Mouse (Mus musculus) neural tube, embryonic 11.5 days (tissue): ENCODE measurements at regions not wholly inside any gene's neighbourhood (a gene's known extent, or its start where the extent isn't known, plus 50 kb on each side); places are given as distances from the start of the nearest gene placed in this dataset.

ENCODE experiments used
- ATAC-seq: fragments of 200-750 bp; cut with Nextera tagmentation; 2 replicates; pipeline ENCODE4 v1.8.0; 2017; ENCODE audit warnings: moderate number of reproducible peaks, mild to moderate bottlenecking, moderate TSS enrichment, moderate library complexity; ENCODE audit not compliant: insufficient read depth, low FRiP score, low TSS enrichment
- DNase-seq: peaks from one replicate; pipeline ENCODE4 v3.0.0-alpha.2; 2015; ENCODE audit warnings: low spot score
- H3K27ac ChIP-seq: fragments of 300-500 bp; sonication (generic); 2 replicates; pipeline ENCODE4 v1.5.1; 2014; ENCODE audit warnings: low read depth, mild to moderate bottlenecking, low read length
- H3K27me3 ChIP-seq: fragments of 300-500 bp; sonication (generic); 2 replicates; pipeline ENCODE4 v1.6.1; 2014; ENCODE audit warnings: mild to moderate bottlenecking, low read length, mixed read lengths; ENCODE audit not compliant: control insufficient read depth, insufficient read depth
- H3K36me3 ChIP-seq: fragments of 300-500 bp; sonication (generic); 2 replicates; pipeline ENCODE4 v1.6.1; 2014; ENCODE audit warnings: mild to moderate bottlenecking, low read length, moderate library complexity, mixed read lengths; ENCODE audit not compliant: control insufficient read depth, insufficient read depth
- H3K4me1 ChIP-seq: fragments of 300-500 bp; sonication (generic); 2 replicates; pipeline ENCODE4 v1.6.1; 2014; ENCODE audit warnings: low read length, mixed read lengths; ENCODE audit not compliant: control insufficient read depth, insufficient read depth
- H3K4me2 ChIP-seq: fragments of 300-500 bp; sonication (generic); 2 replicates; pipeline ENCODE4 v1.6.1; 2014; ENCODE audit warnings: low read depth, mild to moderate bottlenecking, moderate library complexity
- H3K4me3 ChIP-seq: fragments of 300-500 bp; sonication (generic); 2 replicates; pipeline ENCODE4 v1.5.1; 2014; ENCODE audit warnings: low read depth, low read length
- H3K9ac ChIP-seq: fragments of 300-500 bp; sonication (generic); 2 replicates; pipeline ENCODE4 v1.6.1; 2014; ENCODE audit warnings: mild to moderate bottlenecking, low read length
- H3K9me3 ChIP-seq: fragments of 300-500 bp; sonication (generic); 2 replicates; pipeline ENCODE4 v1.6.1; 2016; ENCODE audit warnings: low read length; ENCODE audit not compliant: control insufficient read depth
- WGBS: fragments of 180-500 bp; shearing (Covaris S2); extraction: QIAGEN DNeasy Blood & Tissue Kit; methylation state at CpG from one replicate; pipeline ENCODE4 v1.1.7; 2014; 5-methylcytosine and 5-hydroxymethylcytosine counted together

- Histone ChIP-seq H3K27me3 (no peaks in the 10 kb centered on the region), H3K9ac (no peak overlapping the region), H3K4me2 (no peak overlapping the region), H3K9me3 (no peaks in the 10 kb centered on the region), H3K36me3 (no peaks in the 10 kb centered on the region), H3K4me1 (no peaks in the 10 kb centered on the region), H3K27ac (no peak overlapping the region), H3K4me3 (no peak overlapping the region)
- ATAC-seq: no peak
- no peak for DNase-seq
- WGBS: 90% methylated on average over 4 of the region's 4 CpGs
Measured at GRCm38 (mm10) chr10:96377549-96377948, 239.3 kb upstream of the Btg1 start.

- Histone ChIP-seq H3K4me2 (no peak overlapping the region), H3K27me3 (no peaks in the 10 kb centered on the region), H3K9ac (no peak overlapping the region), H3K4me1 (no peaks in the 10 kb centered on the region), H3K9me3 (no peaks in the 10 kb centered on the region), H3K27ac (no peak overlapping the region), H3K4me3 (no peak overlapping the region), H3K36me3 (no peaks in the 10 kb centered on the region)
- 89% methylated on average over 9 of the region's 9 CpGs for WGBS
- ATAC-seq (no peak), DNase-seq (no peak)
Measured at GRCm38 (mm10) chr10:96379016-96379771, 237.6 kb upstream of the Btg1 start.

GRCm38 (mm10) chr10:96381664-96382063, 235.1 kb upstream of the Btg1 start:
- DNase-seq: no peak
- 92% methylated on average over 6 of the region's 6 CpGs for WGBS
- Histone ChIP-seq H3K27me3 (no peaks in the 10 kb centered on the region), H3K27ac (no peak overlapping the region), H3K4me1 (no peaks in the 10 kb centered on the region), H3K9me3 (no peaks in the 10 kb centered on the region), H3K9ac (no peak overlapping the region), H3K4me3 (no peak overlapping the region), H3K4me2 (no peak overlapping the region), H3K36me3 (no peaks in the 10 kb centered on the region)
- no peak for ATAC-seq

GRCm38 (mm10) chr10:96391748-96392147, 225.1 kb upstream of the Btg1 start:
- ATAC-seq (no peak), DNase-seq (no peak)
- Histone ChIP-seq H3K9me3 (no peaks in the 10 kb centered on the region), H3K27ac (no peak overlapping the region), H3K9ac (no peak overlapping the region), H3K4me2 (no peak overlapping the region), H3K4me3 (no peak overlapping the region), H3K36me3 (no peaks in the 10 kb centered on the region), H3K4me1 (no peaks in the 10 kb centered on the region), H3K27me3 (no peaks in the 10 kb centered on the region)
- 50% methylated on average over 3 of the region's 3 CpGs for WGBS

GRCm38 (mm10) chr10:96392836-96393235, 224.0 kb upstream of the Btg1 start:
- no peaks in the 10 kb centered on the region for H3K36me3 ChIP-seq
- H3K4me3 ChIP-seq: no peak overlapping the region
- H3K9ac ChIP-seq: no peak overlapping the region
- H3K27me3 ChIP-seq: no peaks in the 10 kb centered on the region
- DNase-seq (no peak), ATAC-seq (no peak)
- no peak overlapping the region for H3K4me2 ChIP-seq
- H3K4me1 ChIP-seq: no peaks in the 10 kb centered on the region
- 92% methylated on average over 1 of the region's 1 CpGs for WGBS
- no peak overlapping the region for H3K27ac ChIP-seq
- no peaks in the 10 kb centered on the region for H3K9me3 ChIP-seq

- Histone ChIP-seq H3K9me3 (no peaks in the 10 kb centered on the region), H3K36me3 (no peaks in the 10 kb centered on the region), H3K4me2 (no peak overlapping the region), H3K9ac (no peak overlapping the region), H3K4me1 (no peaks in the 10 kb centered on the region), H3K27ac (no peak overlapping the region), H3K27me3 (no peaks in the 10 kb centered on the region), H3K4me3 (no peak overlapping the region)
- DNase-seq (no peak), ATAC-seq (no peak)
- WGBS: 93% methylated on average over 3 of the region's 3 CpGs
Measured at GRCm38 (mm10) chr10:96394210-96394609, 222.6 kb upstream of the Btg1 start.

- H3K4me3 ChIP-seq: no peak overlapping the region
- H3K36me3 ChIP-seq: no peaks in the 10 kb centered on the region
- H3K27me3 ChIP-seq: no peaks in the 10 kb centered on the region
- ATAC-seq: no peak
- no peak overlapping the region for H3K27ac ChIP-seq
- H3K9ac ChIP-seq: no peak overlapping the region
- no peaks in the 10 kb centered on the region for H3K9me3 ChIP-seq
- no peaks in the 10 kb centered on the region for H3K4me1 ChIP-seq
- no peak for DNase-seq
- H3K4me2 ChIP-seq: no peak overlapping the region
- WGBS: 67% methylated on average over 3 of the region's 3 CpGs
Measured at GRCm38 (mm10) chr10:96395017-96395416, 221.8 kb upstream of the Btg1 start.

- no peaks in the 10 kb centered on the region for H3K9me3 ChIP-seq
- no peaks in the 10 kb centered on the region for H3K4me1 ChIP-seq
- WGBS: 73% methylated on average over 13 of the region's 13 CpGs
- no peak overlapping the region for H3K4me2 ChIP-seq
- H3K27ac ChIP-seq: no peak overlapping the region
- H3K36me3 ChIP-seq: no peaks in the 10 kb centered on the region
- ATAC-seq (no peak), DNase-seq (no peak)
- no peak overlapping the region for H3K9ac ChIP-seq
- no peak overlapping the region for H3K4me3 ChIP-seq
- no peaks in the 10 kb centered on the region for H3K27me3 ChIP-seq
Measured at GRCm38 (mm10) chr10:96397931-96398561, 218.8 kb upstream of the Btg1 start.
